Mouse (Mus musculus): Measurements from ENCODE around the gene Rgs21.

Gene Rgs21

DNA sequence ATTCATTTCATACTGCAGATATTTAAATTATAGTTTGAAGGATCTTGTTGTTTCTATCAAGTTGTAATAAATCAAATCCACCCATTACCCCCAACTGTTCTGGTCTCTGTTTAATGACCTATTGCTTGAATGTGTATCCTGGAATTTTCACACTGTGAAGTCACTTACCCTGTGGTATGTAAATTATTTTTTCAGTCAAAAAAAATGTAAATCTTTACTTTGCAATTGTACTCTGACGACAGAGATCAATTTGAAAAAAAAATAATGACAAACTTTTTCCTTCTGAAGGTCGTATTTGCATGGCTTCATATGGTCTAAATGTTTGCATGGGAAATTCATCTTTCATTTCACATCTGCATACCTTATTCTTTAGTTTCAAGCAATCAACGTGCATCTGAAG is at the start of gene Rgs21:
Gene Rgs21, minus strand, starts transcription at position 101 of the 400 bp plus-strand sequence.
- no peak for DNase-seq

GRCm38 (mm10) chr1:144604071-144604470 is 36.6 kb upstream of the Rgs21 start:
- DNase-seq = no peak

DNA sequence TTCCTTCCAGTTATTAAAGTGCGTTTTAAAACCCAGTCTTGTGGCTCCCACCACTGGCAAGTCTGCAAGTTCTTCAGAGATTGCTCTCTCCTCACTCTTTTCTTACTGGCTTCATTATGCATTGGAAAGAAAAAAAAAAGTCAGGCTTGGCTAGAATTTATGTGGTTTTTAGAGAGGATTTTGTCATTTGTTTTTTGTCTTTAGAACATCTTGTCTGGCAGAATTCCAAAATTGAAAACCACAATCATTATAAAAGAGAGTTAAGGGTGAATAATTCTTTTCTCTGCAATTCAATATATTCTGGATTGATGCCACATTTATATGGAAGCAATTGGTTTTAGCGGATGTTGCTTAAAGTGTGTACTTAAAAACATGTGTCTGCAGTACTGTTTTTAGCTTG is 35.5 kb upstream of the Rgs21 start:
- no peak for DNase-seq

DNA sequence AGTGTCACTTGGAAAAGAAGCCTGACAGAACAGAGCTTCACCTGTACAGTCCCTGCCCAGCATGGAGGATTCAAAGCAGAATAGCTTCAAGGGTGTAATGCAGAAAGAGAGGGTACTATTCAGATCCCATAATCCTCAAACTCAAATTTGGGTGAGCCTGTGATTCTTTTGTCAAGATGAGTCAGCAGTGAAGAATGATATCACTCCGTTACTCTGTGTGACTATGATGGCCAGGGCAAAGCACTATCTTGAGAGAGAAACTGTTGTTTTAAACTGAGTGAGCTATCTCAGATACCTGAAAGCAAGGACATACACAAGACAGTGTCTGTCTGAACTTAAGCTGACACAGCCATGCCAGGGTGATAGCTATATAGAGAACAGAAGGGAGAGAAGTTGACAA is 11.9 kb upstream of the Rgs21 start:
- no peak for DNase-seq

GRCm38 (mm10) chr1:144572972-144573371 is 5.5 kb upstream of the Rgs21 start:
- DNase-seq = no peak

DNA sequence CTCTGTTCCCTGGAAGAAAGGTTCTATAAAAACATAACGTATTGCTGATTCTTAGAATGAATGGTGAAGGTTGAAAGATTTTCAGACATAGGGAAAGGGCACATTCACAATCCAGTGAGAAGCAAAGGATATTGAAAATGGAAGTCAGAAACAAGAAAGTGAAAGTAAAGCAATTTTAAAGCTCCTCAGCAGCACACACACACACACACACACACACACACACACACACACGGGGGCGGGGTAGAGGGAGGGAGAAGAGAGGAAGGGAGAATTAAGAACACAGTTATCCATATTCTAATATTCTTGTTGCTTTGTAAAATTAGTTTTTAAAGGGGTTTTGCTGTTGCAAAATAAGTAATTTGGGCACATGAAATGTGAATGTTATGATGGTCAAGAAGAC is 2.4 kb upstream of the Rgs21 start:
- no peak for DNase-seq

DNA sequence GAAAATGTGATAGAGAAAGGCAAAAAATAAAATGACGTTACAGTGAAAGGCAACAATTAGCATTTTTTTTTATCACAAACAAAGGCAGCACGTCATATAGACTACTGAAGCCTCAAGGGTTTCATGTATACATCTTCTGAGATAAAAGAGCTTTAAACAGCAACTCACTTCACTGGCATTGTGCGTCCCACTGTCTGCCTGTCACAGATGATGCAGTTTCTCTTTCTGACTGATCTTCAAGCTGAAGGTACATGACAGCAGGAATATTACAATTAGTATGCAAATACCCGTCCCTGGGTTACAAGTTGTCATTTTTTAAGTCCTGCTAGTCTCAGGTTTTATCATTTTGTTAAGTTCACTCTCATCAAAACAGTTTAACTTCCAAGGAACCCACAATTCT is 22.3 kb downstream of the Rgs21 start:
- no peak for DNase-seq

DNA sequence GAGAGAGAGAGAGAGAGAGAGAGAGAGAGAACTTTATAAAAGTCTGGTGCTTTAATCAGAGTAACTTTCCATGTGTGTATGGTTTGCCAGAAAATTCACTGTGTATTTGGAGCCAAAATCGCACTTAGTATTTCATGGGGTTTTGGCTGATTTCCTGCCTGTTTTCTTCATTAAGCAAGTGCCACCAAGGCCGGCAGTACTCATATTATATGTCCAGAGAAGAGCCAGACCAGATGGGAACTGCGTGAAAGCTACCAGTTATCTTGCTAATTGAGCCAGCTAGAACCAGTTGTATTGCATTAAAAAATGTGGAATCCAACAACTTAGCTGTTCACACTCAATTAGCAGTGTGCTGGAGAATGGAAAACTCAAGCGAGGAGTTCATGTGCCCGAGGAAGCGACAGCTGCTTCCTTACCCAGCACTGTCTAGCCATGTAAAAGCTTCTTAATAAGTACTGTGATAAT is 22.9 kb downstream of the Rgs21 start:
- DNase-seq = no peak

GRCm38 (mm10) chr1:144531746-144532145 is 35.7 kb downstream of the Rgs21 start:
- no peak for DNase-seq

GRCm38 (mm10) chr1:144517878-144518426 is 49.5 kb downstream of the Rgs21 start:
- DNase-seq = peak; percentile 20 to 29

- DNase-seq = no peak
Measured at GRCm38 (mm10) chr1:144502241-144502640, 65.2 kb downstream of the Rgs21 start.

DNA sequence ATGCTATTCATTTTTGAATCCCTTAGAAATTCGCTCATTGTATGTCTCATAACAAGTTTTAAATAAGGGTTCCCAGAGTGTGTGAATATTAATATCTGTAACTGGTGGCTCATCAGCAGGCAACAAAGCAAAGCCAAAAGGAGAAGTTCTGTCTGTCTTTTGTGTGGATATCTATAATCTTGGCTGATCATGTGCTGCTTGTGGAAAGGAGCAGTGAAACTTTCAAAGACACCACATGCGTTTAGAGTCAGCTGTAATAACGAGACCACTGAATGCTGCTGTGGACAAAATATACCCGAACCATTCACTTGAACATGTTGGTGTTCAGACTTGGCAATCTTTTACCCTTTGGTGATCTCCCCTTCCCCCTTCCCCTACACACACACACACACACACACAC is 67.0 kb downstream of the Rgs21 start:
- DNase-seq = no peak

GRCm38 (mm10) chr1:144499719-144500118 is 67.7 kb downstream of the Rgs21 start:
- no peak for DNase-seq

DNA sequence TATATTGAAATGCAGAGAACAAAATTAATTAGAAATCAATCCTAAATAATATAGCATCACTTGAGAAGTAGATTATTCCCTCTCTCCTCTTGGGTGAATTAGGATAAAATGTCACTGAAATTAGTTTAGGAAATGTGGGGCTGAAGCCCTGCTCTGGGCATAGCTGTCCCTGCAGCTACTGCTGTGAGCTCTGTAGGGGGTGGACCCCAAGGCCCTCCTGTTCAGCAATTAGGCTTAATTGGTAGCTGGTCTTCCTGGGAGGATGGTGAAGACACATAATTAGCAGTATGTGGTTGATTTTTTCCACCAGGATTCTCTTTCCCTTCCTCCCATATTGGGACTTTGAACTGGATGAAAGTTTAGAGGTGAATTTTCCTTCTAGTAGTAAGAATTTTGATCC is 68.7 kb downstream of the Rgs21 start:
- DNase-seq = no peak

DNA sequence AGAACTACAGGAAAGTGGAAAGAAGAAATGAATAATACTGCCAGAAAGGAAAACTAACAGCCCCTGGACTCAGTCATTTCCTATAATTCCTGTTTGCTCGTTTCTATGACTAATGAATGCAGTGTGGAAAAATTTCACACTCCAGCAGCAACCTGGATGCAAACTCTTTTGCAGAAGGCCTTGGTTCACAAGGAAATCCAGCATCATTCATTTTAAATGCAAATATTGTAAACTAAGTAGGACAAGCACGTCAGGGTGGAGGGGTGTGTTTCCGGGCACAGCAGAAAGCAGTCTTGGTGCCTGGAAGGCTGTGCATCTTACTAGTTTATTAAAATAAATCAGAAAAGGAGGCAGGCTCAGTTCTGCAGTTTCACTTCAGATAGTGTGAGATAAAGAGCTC is 69.4 kb downstream of the Rgs21 start:
- DNase-seq = no peak

DNA sequence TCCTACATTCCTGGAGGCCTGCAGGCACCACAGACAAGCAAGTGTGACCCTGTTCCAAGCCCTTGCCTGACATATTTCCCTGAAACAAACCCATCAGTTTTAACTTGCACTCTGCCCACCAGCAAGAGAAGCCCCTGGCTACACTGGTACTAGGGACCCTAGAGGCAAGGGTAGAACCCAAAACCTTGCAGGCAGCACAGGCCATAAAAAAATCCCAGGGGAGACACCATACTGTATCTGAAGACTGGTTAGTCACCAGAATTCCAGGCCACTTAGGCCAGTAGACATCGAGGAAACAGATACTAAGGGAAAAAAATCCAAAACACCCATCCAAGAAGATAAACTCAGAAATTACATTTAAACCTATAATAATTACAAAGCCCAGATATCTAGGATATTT is 74.1 kb downstream of the Rgs21 start:
- DNase-seq = no peak

DNA sequence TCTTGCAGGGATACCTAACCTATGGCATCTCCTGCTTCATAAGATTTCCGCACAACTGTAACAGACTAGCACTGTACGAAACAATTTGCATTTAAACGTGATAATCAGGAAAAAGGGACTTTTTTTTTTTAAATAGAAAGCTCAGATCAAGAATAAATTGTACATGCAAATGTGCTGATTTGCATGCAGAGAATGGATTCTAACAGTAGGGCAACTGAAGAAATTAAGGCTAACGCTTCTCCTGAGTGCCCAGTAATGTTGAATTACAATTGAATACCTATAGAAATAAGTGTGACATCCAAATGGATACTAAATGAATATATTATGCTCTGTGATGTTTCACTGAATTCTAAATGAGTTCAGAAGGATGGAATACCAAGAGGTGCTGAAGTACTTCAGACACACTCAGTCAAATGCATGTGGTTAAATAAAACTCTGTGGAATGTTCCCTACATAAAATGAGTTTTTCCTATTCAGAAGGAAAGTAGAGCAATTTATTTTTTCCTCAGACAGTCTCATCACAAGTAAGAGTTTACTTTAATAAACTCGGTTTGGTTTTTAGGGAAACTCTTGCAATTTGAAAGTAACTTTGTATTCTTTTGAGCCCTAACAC is 79.1 kb downstream of the Rgs21 start:
- no peak for DNase-seq
